Mouse (Mus musculus): ENCODE data around the gene Adh6b. TPM values are rescaled to one million over a fixed set of nuclear protein-coding genes. Genes with fewer than 3 reads are reported as not detected.

The Adh6b gene
- total RNA-seq (2014; fragmentation: Nextera tagmentation), result not detected in 2 replicates
- not detected in 2 replicates for total RNA-seq (2017)

GRCm38 (mm10) chr3:138341471-138341870 lies at the start of gene Adh6b:
Adh6b (plus strand) TSS chr3:138341775.
- ATAC-seq (replicated peaks; ENCODE audit: poor library complexity, severe bottlenecking), result no peak

GRCm38 (mm10) chr3:138293298-138293895 lies 48.2 kb upstream of the Adh6b start:
- no peak for ATAC-seq (replicated peaks; ENCODE audit: poor library complexity, severe bottlenecking)

GRCm38 (mm10) chr3:138300130-138300529 lies 41.4 kb upstream of the Adh6b start:
- no peak for ATAC-seq (replicated peaks; ENCODE audit: poor library complexity, severe bottlenecking)

GRCm38 (mm10) chr3:138302676-138303075 lies 38.9 kb upstream of the Adh6b start:
- ATAC-seq (replicated peaks; ENCODE audit: poor library complexity, severe bottlenecking), result no peak

GRCm38 (mm10) chr3:138303771-138304488 lies 37.6 kb upstream of the Adh6b start:
- ATAC-seq (replicated peaks; ENCODE audit: poor library complexity, severe bottlenecking), result no peak

GRCm38 (mm10) chr3:138304489-138304871 lies 37.1 kb upstream of the Adh6b start:
- no peak for ATAC-seq (replicated peaks; ENCODE audit: poor library complexity, severe bottlenecking)

- no peak for ATAC-seq (replicated peaks; ENCODE audit: poor library complexity, severe bottlenecking)
Observed at GRCm38 (mm10) chr3:138305486-138306289, 35.9 kb upstream of the Adh6b start.

- ATAC-seq (replicated peaks; ENCODE audit: poor library complexity, severe bottlenecking), result no peak
Observed at GRCm38 (mm10) chr3:138306290-138306683, 35.3 kb upstream of the Adh6b start.

- no peak for ATAC-seq (replicated peaks; ENCODE audit: poor library complexity, severe bottlenecking)
Observed at GRCm38 (mm10) chr3:138309910-138310309, 31.7 kb upstream of the Adh6b start.

- ATAC-seq (replicated peaks; ENCODE audit: poor library complexity, severe bottlenecking), result no peak
Observed at GRCm38 (mm10) chr3:138311015-138311414, 30.6 kb upstream of the Adh6b start.

- ATAC-seq (replicated peaks; ENCODE audit: poor library complexity, severe bottlenecking), result no peak
Observed at GRCm38 (mm10) chr3:138312965-138313364, 28.6 kb upstream of the Adh6b start, which contains the start of gene Adh6a. Adh6a (plus strand) TSS chr3:138313286.

- no peak for ATAC-seq (replicated peaks; ENCODE audit: poor library complexity, severe bottlenecking)
Observed at GRCm38 (mm10) chr3:138316908-138317472, 24.6 kb upstream of the Adh6b start.

- no peak for ATAC-seq (replicated peaks; ENCODE audit: poor library complexity, severe bottlenecking)
Observed at GRCm38 (mm10) chr3:138325001-138325400, 16.6 kb upstream of the Adh6b start.

GRCm38 (mm10) chr3:138325466-138325865 lies 16.1 kb upstream of the Adh6b start:
- no peak for ATAC-seq (replicated peaks; ENCODE audit: poor library complexity, severe bottlenecking)

GRCm38 (mm10) chr3:138333910-138334309 lies 7.7 kb upstream of the Adh6b start:
- no peak for ATAC-seq (replicated peaks; ENCODE audit: poor library complexity, severe bottlenecking)

- peak; percentile 35; the same call in 1 of the 2 replicates for ATAC-seq (replicated peaks; ENCODE audit: poor library complexity, severe bottlenecking)
Observed at GRCm38 (mm10) chr3:138334320-138334719, 7.3 kb upstream of the Adh6b start.

- ATAC-seq (replicated peaks; ENCODE audit: poor library complexity, severe bottlenecking), result no peak
Observed at GRCm38 (mm10) chr3:138335566-138335965, 6.0 kb upstream of the Adh6b start.

GRCm38 (mm10) chr3:138336104-138336754 lies 5.3 kb upstream of the Adh6b start:
- ATAC-seq (replicated peaks; ENCODE audit: poor library complexity, severe bottlenecking), result peak; percentile 48

GRCm38 (mm10) chr3:138347041-138347440 lies 5.5 kb downstream of the Adh6b start:
- ATAC-seq (replicated peaks; ENCODE audit: poor library complexity, severe bottlenecking), result no peak

All from granulocyte monocyte progenitor cell, adult 5-6 weeks (primary cell).